Mouse (Mus musculus) layer of hippocampus, postnatal 14 days (tissue): Measurements from ENCODE around the gene Ucp1. TPM values are rescaled to one million over a fixed set of nuclear protein-coding genes. Genes with fewer than 3 reads are reported as not detected.

Experiments used
- DNase-seq, 2 experiments: peaks; one replicate each; pipeline ENCODE4 v3.0.0; 2021 to 2022; ENCODE audit warnings: low spot score in 2 of 2, mixed read lengths in 1 of 2
- total RNA-seq, 2 experiments: library from RNA; stranded (reverse); gene quantifications; 2 replicates each; pipeline ENCODE4 v1.2.3; 2021

Gene Ucp1
- total RNA-seq, 2 experiments from 2014 or later, result 0.21 TPM; not detected in 1

DNA sequence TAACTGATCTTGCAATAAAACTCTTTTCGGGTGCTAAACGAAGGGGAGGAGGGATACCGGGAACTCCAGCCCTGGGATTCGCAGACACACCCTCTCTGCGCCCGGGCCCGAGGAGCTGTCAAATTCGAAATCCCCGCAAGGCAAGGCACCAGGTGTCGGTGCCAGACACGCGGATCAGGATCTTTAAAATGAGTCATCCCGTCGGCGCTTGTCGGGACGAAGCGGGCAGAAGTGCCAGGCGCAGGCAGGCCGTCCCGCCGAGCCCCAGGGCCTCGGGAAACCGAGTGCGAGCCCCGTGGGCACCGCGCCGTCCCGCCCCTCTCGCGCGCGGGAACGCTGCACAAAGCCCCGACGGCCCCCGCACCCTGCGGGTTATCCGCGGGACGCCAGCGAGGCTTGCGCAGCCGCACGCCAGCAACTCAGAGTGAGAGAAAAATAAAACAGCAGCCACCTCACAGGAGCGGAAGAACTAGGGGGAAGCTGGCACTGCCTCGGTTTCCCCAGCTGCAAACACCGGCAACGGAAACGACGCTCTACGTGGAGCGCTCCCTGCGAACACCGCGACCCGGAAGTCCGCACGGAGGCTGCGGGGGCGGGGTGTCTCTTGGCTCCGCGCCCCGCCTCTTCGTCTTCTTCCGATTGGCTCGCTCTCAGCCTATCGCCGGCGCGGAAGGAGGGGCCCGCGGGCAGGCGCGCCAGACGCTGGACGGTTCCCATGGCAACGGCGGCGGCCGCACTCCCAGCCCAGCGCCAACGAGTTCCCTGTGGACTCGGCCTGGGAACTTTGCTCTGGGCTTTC lies 41.9 kb downstream of the Ucp1 start, which contains the start of gene Elmod2:
Elmod2 (minus strand) TSS at position 588 of the 799 bp plus-strand sequence.
- DNase-seq, result peak; percentile 95 to 97

DNA sequence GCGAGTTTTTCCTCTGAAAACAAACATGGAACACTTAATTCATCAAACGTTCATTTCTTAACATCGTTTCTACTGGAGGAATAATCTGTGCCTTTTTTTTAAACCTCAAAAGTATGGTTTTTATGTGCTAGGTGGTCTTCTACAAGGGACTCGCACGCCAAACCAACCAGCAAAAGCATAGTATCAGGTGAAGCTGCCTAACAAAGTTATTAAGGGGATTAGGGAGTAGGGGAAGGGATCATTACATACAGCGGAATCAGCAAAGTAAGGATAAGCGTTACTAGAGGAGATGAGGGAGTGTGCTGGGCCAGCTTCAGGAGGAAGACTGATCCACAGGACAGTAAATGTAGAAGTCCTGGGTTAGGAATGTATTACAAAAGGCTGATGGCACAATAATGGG lies 42.7 kb downstream of the Ucp1 start:
- DNase-seq, result no peak

DNA sequence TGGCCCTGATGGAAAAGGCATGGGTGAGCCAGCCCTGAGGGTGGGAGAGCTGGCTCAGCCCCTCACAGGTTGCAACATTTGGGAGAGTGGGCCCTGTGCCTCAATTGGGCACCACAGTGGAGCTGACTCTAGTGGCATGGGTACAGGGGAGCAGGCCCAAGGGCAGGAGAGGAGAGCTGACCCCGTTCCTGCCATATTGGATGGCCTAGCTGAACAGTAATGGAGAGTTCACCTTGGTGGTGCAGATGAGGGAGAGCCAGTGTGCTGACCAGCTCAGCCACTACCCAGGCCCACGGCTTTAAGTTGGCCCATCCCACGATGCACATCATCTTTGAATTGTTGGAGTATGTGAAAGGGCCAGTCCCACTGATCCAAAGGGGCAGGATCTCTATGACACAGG lies 51.9 kb downstream of the Ucp1 start:
- no peak for DNase-seq

GRCm38 (mm10) chr8:83342693-83343092 lies 52.5 kb downstream of the Ucp1 start:
- peak in 1 of 2 experiments; percentile 27 for DNase-seq

Other genes with a start within 250 kb of the Ucp1 start
- 10 to 100 TPM; 81.2 to 87.7 TPM for gene Tbc1d9, start 125.0 kb upstream of the Ucp1 start, total RNA-seq
- gene Gm10645, start 124.2 kb upstream of the Ucp1 start, total RNA-seq, result 1 to 10 TPM; 1.2 to 1.3 TPM
- gene Elmod2, start 42.1 kb downstream of the Ucp1 start, total RNA-seq, result 10 to 100 TPM; 12.9 to 16.0 TPM
- not detected for gene Mgat4d, start 58.1 kb downstream of the Ucp1 start, total RNA-seq
- gene Clgn, start 99.5 kb downstream of the Ucp1 start, total RNA-seq, result 10 to 100 TPM; 10.5 to 10.9 TPM
- gene Scoc, start 168.0 kb downstream of the Ucp1 start, total RNA-seq, result 100 to 1,000 TPM; 233 TPM
- not detected for gene Olfr370, start 245.4 kb downstream of the Ucp1 start, total RNA-seq